Mouse (Mus musculus): Measurements from ENCODE around the gene Fgfr2.
"Not testable (repeated sequence)": the region's sequence is repeated elsewhere in the genome, so short reads cannot be mapped to it uniquely, and the experiment has no call there.

The Fgfr2 gene

GRCm38 (mm10) chr7:131184339-131184738, 1938.8 kb downstream of the Fgfr2 start:
- DNase-seq (ENCODE audit: low read depth) = no peak

GRCm38 (mm10) chr7:131182685-131183084, 1940.5 kb downstream of the Fgfr2 start:
- DNase-seq (ENCODE audit: low read depth) = no peak

- DNase-seq (ENCODE audit: low read depth) = no peak
Measured at GRCm38 (mm10) chr7:131174121-131174520, 1949.0 kb downstream of the Fgfr2 start, which contains the start of gene 5430419D17Rik. Gene 5430419D17Rik, plus strand, starts transcription at chr7:131174402.

GRCm38 (mm10) chr7:131169099-131169498, 1954.1 kb downstream of the Fgfr2 start:
- DNase-seq (ENCODE audit: low read depth) = no peak

DNA sequence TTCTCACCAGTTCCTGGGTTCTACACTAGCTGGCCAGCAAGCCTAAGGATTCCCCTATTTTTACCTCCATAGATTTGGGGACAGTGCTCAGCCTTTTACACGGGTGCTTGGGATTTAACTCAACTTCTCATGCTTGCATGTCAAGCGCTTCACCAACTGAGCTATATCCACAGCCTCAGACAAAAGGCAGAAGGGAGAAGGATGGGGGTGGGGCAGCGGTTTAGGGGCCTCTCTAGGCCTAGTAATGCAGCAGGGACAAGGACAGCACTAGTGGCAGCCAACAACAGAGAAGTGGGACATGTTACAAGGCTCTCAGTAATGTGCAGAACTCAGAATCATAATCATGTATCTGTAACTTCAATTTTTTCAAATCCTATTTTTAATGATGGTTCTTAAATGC, 1955.4 kb downstream of the Fgfr2 start:
- no peak for DNase-seq (ENCODE audit: low read depth)

- no peak for DNase-seq (ENCODE audit: low read depth)
Measured at GRCm38 (mm10) chr7:131162251-131162650, 1960.9 kb downstream of the Fgfr2 start.

- DNase-seq (ENCODE audit: low read depth) = no peak
Measured at GRCm38 (mm10) chr7:131153044-131153443, 1970.1 kb downstream of the Fgfr2 start.

- no peak for DNase-seq (ENCODE audit: low read depth)
Measured at GRCm38 (mm10) chr7:131150179-131150578, 1973.0 kb downstream of the Fgfr2 start.

DNA sequence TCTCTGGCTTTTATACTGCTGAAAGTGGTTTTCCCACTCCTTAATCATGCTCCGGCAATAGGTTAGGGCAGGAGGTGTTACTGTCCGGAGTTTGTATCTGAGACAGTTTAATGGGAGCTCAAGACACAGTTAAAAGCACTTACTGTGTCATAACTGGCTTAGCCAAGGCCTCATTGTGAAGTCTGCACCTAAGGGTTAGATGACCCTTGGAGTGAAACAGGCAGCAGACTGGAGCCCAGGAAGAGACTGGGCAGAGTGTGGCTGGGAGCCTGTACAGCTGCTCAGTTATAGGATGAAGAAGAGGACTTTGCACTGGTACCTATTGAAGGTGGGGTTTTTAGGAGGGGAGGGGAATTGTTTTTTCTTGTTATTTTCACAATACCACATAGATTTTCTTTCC, 1976.9 kb downstream of the Fgfr2 start, which contains the start of gene 4933402N03Rik:
Gene 4933402N03Rik (minus strand): TSS at position 101 of the 400 bp plus-strand sequence.
- no peak for DNase-seq (ENCODE audit: low read depth)

- DNase-seq (ENCODE audit: low read depth) = no peak
Measured at GRCm38 (mm10) chr7:131133181-131133580, 1990.0 kb downstream of the Fgfr2 start.

GRCm38 (mm10) chr7:131130021-131130420, 1993.1 kb downstream of the Fgfr2 start:
- DNase-seq (ENCODE audit: low read depth) = no peak

- DNase-seq (ENCODE audit: low read depth) = no peak
Measured at GRCm38 (mm10) chr7:131122210-131122807, 2000.8 kb downstream of the Fgfr2 start.

GRCm38 (mm10) chr7:131114434-131114833, 2008.7 kb downstream of the Fgfr2 start:
- DNase-seq (ENCODE audit: low read depth) = no peak

- DNase-seq (ENCODE audit: low read depth) = no peak
Measured at GRCm38 (mm10) chr7:131113676-131114075, 2009.5 kb downstream of the Fgfr2 start.

- peak; percentile 36 for DNase-seq (ENCODE audit: low read depth)
Measured at GRCm38 (mm10) chr7:131112486-131112885, 2010.7 kb downstream of the Fgfr2 start.

DNA sequence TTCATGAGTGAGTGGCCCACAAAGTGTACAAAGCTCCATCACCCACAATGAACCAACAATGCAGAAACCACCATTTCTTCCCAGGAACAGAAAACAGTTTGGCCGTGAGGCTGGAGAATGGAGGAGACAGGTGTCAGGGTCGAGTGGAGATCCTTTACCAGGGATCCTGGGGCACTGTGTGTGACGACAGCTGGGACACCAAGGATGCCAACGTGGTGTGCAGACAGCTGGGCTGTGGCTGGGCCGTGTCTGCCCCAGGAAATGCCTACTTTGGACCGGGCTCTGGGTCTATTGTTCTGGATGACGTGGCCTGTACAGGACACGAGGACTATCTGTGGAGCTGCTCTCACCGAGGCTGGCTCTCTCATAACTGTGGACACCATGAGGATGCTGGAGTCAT, 2040.7 kb downstream of the Fgfr2 start:
- not testable (repeated sequence) for DNase-seq (ENCODE audit: low read depth)

GRCm38 (mm10) chr7:131075956-131076355, 2047.2 kb downstream of the Fgfr2 start:
- no peak for DNase-seq (ENCODE audit: low read depth)

DNA sequence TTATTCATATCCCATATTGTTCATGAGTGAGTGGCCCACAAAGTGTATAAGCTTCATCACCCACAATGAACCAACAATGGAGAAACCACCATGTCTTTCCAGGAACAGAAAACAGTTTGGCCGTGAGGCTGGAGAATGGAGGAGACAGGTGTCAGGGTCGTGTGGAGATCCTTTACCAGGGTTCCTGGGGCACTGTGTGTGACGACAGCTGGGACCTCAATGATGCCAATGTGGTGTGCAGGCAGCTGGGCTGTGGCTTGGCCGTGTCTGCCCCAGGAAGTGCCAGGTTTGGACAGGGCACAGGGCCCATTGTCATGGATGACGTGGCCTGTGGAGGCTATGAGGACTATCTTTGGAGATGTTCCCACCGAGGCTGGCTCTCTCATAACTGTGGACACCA, 2049.1 kb downstream of the Fgfr2 start:
- DNase-seq (ENCODE audit: low read depth) = not testable (repeated sequence)

DNA sequence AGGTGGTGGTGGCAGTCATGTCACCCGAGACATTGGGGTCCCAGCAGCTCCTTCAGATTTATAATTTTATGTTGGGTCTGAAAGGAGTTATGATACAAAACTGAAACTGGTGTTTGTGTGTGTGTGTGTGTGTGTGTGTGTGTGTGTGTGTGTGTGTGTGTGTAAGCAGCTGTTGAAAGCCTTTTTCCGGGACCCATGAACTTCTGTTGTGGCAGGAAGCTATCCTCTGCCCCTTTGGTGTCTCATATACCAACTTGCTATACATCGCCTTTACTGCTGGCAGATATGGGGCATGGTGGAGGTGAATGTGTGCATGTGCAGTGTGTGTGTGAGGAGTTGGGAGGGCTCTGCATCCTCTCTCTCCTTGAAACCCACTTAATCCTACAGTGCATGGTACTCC, 2049.7 kb downstream of the Fgfr2 start:
- not testable (repeated sequence) for DNase-seq (ENCODE audit: low read depth)

GRCm38 (mm10) chr7:131068191-131068590, 2055.0 kb downstream of the Fgfr2 start:
- not testable (repeated sequence) for DNase-seq (ENCODE audit: low read depth)

GRCm38 (mm10) chr7:131062541-131062940, 2060.6 kb downstream of the Fgfr2 start:
- DNase-seq (ENCODE audit: low read depth) = no peak

- not testable (repeated sequence) for DNase-seq (ENCODE audit: low read depth)
Measured at GRCm38 (mm10) chr7:131059808-131060207, 2063.3 kb downstream of the Fgfr2 start.

GRCm38 (mm10) chr7:131057918-131058317, 2065.2 kb downstream of the Fgfr2 start:
- DNase-seq (ENCODE audit: low read depth) = not testable (repeated sequence)

GRCm38 (mm10) chr7:131054808-131055370, 2068.3 kb downstream of the Fgfr2 start:
- no peak for DNase-seq (ENCODE audit: low read depth)

Measured in fibroblast of lung, adult 2 months (primary cell).